Mouse (Mus musculus): ENCODE measurements around the gene Numb.

DNA sequence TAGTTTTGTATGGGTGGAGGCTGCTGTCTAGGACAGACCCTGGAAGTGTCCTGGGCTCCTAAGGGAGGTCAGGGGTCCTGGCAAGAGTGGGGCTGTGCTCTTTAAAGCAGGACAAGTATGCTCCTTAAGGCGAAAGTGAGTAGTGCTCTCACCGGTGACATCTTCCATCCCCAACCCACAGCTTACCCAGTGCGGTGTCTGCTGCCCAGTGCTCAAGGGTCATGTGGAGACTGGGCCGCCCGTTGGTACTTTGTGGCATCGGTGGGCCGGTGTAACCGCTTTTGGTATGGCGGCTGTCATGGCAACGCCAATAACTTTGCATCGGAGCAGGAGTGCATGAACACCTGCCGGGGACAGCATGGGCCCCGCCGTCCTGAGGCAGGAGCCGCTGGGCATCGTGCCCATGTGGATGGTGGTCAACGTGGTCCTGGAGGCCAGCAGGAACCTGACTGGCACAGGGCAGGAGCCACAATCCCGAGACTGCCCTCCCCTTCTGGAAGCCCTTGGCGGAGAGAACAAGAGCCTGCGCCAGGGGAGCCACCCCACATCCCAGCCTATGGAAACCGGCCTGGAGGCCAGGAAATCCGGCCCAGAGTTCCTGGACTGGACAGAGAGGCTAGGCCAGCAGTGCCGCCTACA, 140.0 kb downstream of the Numb start:
- TF ChIP-seq CTCF (IDR thresholded peaks at IDR 0.05) (no peak), EP300 (IDR thresholded peaks at IDR 0.05) (no peak)

Measured in lung, postnatal 0 days (tissue).